Mouse (Mus musculus): ENCODE data around the gene Jmjd1c. TPM values are rescaled to one million over a fixed set of nuclear protein-coding genes. Genes with fewer than 3 reads are reported as not detected.

Jmjd1c gene
- total RNA-seq, 2 experiments from 2014 or later: 33.0 to 48.7 TPM

Other genes with a start within 250 kb of the Jmjd1c start
- gene Reep3, start 820 bp downstream of the Jmjd1c start, total RNA-seq (2021): 10 to 100 TPM; 21.9 to 27.2 TPM
- gene Nrbf2, start 189.2 kb downstream of the Jmjd1c start, total RNA-seq (2021): 10 to 100 TPM in 1 of 2 experiments, 1 to 10 TPM in 1; 9.3 to 10.1 TPM

Measured in gastrocnemius, postnatal 10 days (tissue).